Mouse (Mus musculus) MEL (cell line): ENCODE measurements around the gene Uggt1.

Experiments
- CHD2 ChIP-seq: IDR thresholded peaks from 2 replicates; pipeline ENCODE4 v1.6.1; 2011; ENCODE audit warnings: low read length, improper control_type of control experiment
- CTCF ChIP-seq, 3 experiments: IDR thresholded peaks in 2 of 3; conservative IDR thresholded peaks in 1 of 3; 2 replicates each; pipeline ENCODE4 v1.5.1; 2011 to 2012; ENCODE audit warnings: low read length in 3 of 3, low read depth in 2 of 3, mild to moderate bottlenecking in 2 of 3, improper control_type of control experiment in 1 of 3, inconsistent platforms in 1 of 3, mixed read lengths in 1 of 3, moderate library complexity in 1 of 3; ENCODE audit not compliant: control insufficient read depth in 1 of 3, insufficient read depth in 1 of 3, poor library complexity in 1 of 3, severe bottlenecking in 1 of 3
- GABPA ChIP-seq: IDR thresholded peaks from 2 replicates; pipeline ENCODE4 v1.6.1; 2012; ENCODE audit warnings: low read depth, mild to moderate bottlenecking, inconsistent platforms, low read length, improper control_type of control experiment, moderate library complexity
- GATA1 ChIP-seq: IDR thresholded peaks from 2 replicates; pipeline ENCODE4 v1.6.1; 2011; ENCODE audit warnings: low read depth, low read length, improper control_type of control experiment
- NRF1 ChIP-seq: IDR thresholded peaks from 2 replicates; pipeline ENCODE4 v1.6.1; 2014; ENCODE audit warnings: low read depth, mild to moderate bottlenecking, inconsistent platforms, low read length, improper control_type of control experiment, moderate library complexity; ENCODE audit not compliant: poor library complexity, insufficient read depth, severe bottlenecking
- POLR2A ChIP-seq, 2 experiments: IDR thresholded peaks; 2 replicates each; pipeline ENCODE4 v1.6.1; 2011 to 2012; ENCODE audit warnings: low read length in 2 of 2, mild to moderate bottlenecking in 2 of 2, control low read depth in 1 of 2, improper control_type of control experiment in 1 of 2, low read depth in 1 of 2, moderate library complexity in 1 of 2; ENCODE audit not compliant: control insufficient read depth in 1 of 2, insufficient read depth in 1 of 2, poor library complexity in 1 of 2
- TCF12 ChIP-seq: IDR thresholded peaks from 2 replicates; pipeline ENCODE4 v1.6.1; 2014; ENCODE audit warnings: low read depth, mild to moderate bottlenecking, inconsistent platforms, low read length, improper control_type of control experiment, moderate library complexity
- ZC3H11A ChIP-seq: IDR thresholded peaks from 2 replicates; pipeline ENCODE4 v1.6.1; 2012; ENCODE audit warnings: low read depth, mild to moderate bottlenecking, inconsistent platforms, low read length, improper control_type of control experiment
- ZMIZ1 ChIP-seq: IDR thresholded peaks from 2 replicates; pipeline ENCODE4 v1.6.1; 2012; ENCODE audit warnings: low read depth, mild to moderate bottlenecking, inconsistent platforms, low read length, improper control_type of control experiment, moderate library complexity
- ZNF384 ChIP-seq: IDR thresholded peaks from 2 replicates; pipeline ENCODE4 v1.6.1; 2012; ENCODE audit warnings: low read depth, mild to moderate bottlenecking, inconsistent platforms, low read length, improper control_type of control experiment

DNA sequence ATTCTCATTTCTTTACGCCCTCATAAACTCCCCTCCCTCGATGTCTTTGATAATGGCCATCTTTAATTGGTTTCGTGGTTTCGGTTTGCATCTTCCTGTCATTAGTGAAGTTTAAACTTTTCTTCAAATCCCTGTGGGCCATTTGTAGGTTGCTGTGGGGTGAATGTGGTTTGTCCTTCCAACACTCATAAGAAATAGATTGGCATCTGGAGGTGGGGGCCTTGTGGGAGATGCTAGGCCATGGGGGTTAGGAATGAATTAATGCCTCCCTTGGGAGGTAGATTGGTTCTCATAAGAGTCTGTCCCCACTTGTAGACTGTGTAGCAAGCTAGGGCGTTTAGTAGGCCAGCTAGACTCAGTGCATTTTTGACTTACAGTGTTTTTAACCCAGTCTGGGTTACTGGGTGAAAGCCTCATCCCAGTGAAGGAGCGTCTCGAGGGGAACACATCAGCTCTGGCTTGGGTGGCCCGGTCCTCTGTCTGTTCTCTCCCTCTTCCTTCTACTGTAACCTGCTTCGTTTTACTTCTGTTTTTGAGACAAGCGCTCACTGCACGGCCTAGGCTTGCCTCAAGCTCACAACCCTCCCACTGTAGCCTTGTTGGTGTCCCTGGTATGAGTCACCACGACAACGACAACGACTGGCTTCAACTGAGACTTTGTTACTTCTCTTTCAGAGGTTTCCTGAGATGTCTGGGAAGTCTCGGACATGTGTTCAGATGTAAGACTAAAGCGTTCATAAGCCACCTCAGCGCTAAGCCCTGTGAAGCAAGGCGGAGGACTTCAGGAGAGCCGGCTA, 17.4 kb upstream of the Uggt1 start:
- TF ChIP-seq ZMIZ1 (no peak), GATA1 (no peak), GABPA (no peak), CTCF (IDR thresholded peaks at IDR 0.05 in 2 of 3, conservative IDR thresholded peaks at IDR 0.05 in 1 of 3; ENCODE audit: control insufficient read depth in 1 of 3, insufficient read depth in 1 of 3, low read depth in 2 of 3, low read length in 3 of 3, poor library complexity in 1 of 3, severe bottlenecking in 1 of 3) (no peak), NRF1 (no peak), CHD2 (no peak), POLR2A (IDR thresholded peaks at IDR 0.05; ENCODE audit: control insufficient read depth in 1 of 2, insufficient read depth in 1 of 2, low read depth in 1 of 2, low read length in 2 of 2, poor library complexity in 1 of 2) (no peak), TCF12 (no peak), ZNF384 (no peak), ZC3H11A (no peak)
